Mouse (Mus musculus): ENCODE results near the gene Slc6a2. TPM values are rescaled to one million over a fixed set of nuclear protein-coding genes. Genes with fewer than 3 reads are reported as not detected.
A peak's percentile ranks its signal among the peaks of the same experiment; 100 is the strongest.

The Slc6a2 gene
- total RNA-seq (2021) = under 1 TPM; 0.34 to 0.52 TPM
- long read RNA-seq, experiment 1, partial matches to known transcripts = 0 of 1 reads
- long read RNA-seq, experiment 1, other reads (novel, unspliced or antisense) = 1 of 1 reads
- long read RNA-seq, experiment 2, full-length matches to known transcripts = 1 of 1 reads
- long read RNA-seq, experiment 2, partial matches to known transcripts = 0 of 1 reads
- long read RNA-seq, experiment 2, other reads (novel, unspliced or antisense) = 0 of 1 reads

DNA sequence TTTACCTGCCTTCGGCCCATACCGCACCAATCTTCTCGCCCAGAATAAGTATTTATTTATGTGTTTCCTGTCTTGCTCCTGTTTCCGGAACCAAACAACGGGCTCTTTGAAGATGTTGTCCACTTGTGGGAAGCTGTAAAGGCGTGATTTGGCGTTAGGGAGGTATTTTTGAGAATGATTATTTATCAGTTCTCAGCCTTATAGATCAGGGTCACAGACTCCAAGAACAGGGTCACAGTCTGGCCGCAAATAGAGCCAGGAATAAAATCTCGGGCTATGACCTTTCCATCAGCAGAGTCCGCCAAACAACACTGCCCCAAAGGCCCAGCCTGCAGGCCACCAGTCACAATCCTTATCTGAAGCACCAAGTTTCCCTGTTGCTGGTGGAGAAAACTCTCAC, at the start of gene Slc6a2:
Gene Slc6a2, plus strand, starts transcription at position 301 of the 400 bp plus-strand sequence.
- DNase-seq (ENCODE audit: low spot score) = no peak

GRCm38 (mm10) chr8:92911477-92911876, 48.4 kb upstream of the Slc6a2 start:
- no peak for DNase-seq (ENCODE audit: low spot score)

- peak; percentile 62 for DNase-seq (ENCODE audit: low spot score)
Observed at GRCm38 (mm10) chr8:92913396-92913795, 46.5 kb upstream of the Slc6a2 start.

DNA sequence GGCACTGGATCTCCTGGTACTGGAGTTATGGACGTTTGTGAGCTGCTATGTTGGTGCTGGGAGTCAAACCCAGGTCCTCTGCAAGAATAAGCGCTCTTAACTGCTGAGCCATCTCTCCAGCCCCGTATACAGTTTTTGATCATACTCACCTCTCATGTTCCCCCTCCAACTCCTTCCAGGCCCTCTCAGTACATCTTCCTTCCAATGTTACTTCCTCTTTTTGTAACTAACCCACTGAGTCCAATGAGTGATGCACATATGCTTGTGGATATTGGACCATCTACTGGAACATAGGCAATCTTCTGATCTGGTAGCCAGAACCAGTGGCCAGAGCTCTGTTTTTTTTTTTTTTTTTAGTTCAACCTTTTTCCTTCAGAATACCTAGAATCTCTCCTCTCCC, 43.8 kb upstream of the Slc6a2 start:
- DNase-seq (ENCODE audit: low spot score) = no peak

DNA sequence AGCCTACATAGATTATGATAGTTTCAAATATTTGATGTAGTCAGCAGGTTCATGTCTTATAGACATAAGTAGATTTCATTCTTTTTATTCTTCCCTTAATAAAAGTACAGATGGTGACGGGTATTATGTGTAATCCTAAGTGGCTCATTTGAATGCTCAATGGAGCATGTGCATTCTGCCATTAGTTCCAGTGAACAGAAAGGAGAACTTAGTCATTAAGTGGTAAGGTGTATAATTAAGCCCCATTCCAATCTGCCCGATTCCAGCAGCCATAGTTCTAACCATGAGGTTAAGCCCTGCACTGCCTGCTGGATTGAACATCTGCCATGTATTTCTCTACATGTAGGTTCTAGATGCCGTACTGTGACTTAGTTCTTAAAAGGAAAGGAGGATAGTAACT, 38.1 kb upstream of the Slc6a2 start:
- DNase-seq (ENCODE audit: low spot score) = no peak

DNA sequence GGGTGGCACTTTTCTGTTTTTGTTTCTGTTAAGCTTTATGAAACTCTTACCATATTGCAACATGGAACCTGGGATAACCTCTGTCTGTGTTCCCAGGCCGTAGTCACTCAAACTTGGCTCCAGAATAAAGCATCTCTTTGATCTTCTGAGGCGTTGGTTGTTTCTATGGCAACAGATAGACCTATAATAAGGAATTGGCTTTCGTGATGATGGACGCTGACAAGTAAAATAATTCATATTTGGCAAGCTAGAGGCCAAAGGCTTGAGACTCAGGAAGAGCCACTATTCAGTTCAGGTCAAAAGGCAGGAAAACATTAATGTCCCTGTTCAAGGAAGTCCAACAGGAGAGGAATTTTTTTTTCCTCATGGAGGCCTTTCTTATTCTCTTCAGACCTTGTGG, 30.9 kb upstream of the Slc6a2 start:
- DNase-seq (ENCODE audit: low spot score) = no peak

- DNase-seq (ENCODE audit: low spot score) = no peak
Observed at GRCm38 (mm10) chr8:92938056-92938455, 21.8 kb upstream of the Slc6a2 start.

DNA sequence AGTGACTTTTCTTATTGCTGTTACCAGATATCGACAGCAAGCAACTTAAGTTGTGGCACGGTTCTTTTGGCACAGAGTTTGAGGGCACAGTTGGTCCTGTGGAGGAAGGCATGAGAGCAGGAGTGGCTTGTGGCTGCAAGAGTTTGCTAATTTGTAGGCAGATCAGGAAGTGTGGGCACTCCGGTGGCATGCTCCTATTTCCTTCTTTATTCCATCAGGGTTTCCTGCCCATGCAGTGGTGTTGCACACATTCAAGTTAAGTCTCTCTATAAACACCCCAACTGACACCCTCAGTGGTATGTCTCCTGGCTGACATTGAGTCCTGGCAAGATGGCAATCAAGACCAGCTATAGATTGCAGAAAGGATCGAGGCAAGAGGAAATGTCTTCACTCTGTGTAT, 10.8 kb upstream of the Slc6a2 start:
- no peak for DNase-seq (ENCODE audit: low spot score)

- DNase-seq (ENCODE audit: low spot score) = no peak
Observed at GRCm38 (mm10) chr8:92950639-92951371, 9.1 kb upstream of the Slc6a2 start.

GRCm38 (mm10) chr8:92954044-92954443, 5.8 kb upstream of the Slc6a2 start:
- DNase-seq (ENCODE audit: low spot score) = no peak

GRCm38 (mm10) chr8:92960451-92960911, 602 bp downstream of the Slc6a2 start:
- no peak for DNase-seq (ENCODE audit: low spot score)

GRCm38 (mm10) chr8:92961088-92961487, 1.2 kb downstream of the Slc6a2 start:
- peak; percentile 15 for DNase-seq (ENCODE audit: low spot score)

- no peak for DNase-seq (ENCODE audit: low spot score)
Observed at GRCm38 (mm10) chr8:92964556-92964955, 4.7 kb downstream of the Slc6a2 start.

DNA sequence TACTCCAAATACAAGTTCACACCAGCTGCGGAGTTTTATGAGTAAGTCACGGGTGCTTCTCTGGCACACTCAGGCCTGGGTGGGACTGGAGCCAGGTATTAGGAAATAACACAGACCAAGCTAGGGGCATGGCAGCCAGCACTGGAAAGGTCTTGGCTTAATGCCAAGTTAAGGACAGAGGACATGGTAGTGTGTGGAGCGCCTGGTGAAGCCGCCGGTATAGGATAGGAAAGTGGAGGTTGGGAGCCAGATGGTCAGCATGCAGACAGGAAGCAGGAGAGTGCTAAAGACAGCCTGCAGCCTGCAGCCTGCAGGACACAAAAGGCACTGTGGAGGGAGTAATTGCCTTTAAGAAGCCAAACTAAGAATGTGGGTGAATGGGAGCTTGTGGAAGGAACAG, 13.1 kb downstream of the Slc6a2 start:
- DNase-seq (ENCODE audit: low spot score) = peak; percentile 77

GRCm38 (mm10) chr8:92976656-92977055, 16.8 kb downstream of the Slc6a2 start:
- DNase-seq (ENCODE audit: low spot score) = peak; percentile 20

DNA sequence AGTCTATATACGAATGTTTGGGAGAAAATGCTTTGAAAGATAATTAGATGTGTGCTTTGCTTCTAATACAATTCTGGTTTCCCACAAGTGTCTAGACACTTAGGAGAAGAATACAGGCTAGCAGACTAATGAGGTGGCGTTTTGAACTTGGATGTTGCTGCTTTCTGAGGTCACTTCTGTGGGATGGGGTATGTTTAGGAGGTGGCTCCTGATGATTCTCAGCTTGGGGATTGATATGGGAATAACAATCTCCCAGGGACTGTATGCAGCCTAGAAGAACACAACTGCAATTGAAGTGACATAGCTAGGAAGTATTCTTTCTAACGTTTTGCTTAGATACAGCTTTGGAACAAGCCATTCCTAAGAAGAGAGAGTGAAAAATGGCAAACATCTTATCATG, 22.6 kb downstream of the Slc6a2 start:
- DNase-seq (ENCODE audit: low spot score) = no peak

GRCm38 (mm10) chr8:92984376-92984775, 24.5 kb downstream of the Slc6a2 start:
- peak; percentile 42 for DNase-seq (ENCODE audit: low spot score)

GRCm38 (mm10) chr8:92996840-92997239, 37.0 kb downstream of the Slc6a2 start:
- DNase-seq (ENCODE audit: low spot score) = peak; percentile 32

- DNase-seq (ENCODE audit: low spot score) = peak; percentile 69
Observed at GRCm38 (mm10) chr8:92998600-92998999, 38.7 kb downstream of the Slc6a2 start.

- DNase-seq (ENCODE audit: low spot score) = peak; percentile 56
Observed at GRCm38 (mm10) chr8:93010286-93010685, 50.4 kb downstream of the Slc6a2 start.

- peak; percentile 80 for DNase-seq (ENCODE audit: low spot score)
Observed at GRCm38 (mm10) chr8:93011439-93011838, 51.6 kb downstream of the Slc6a2 start.

DNA sequence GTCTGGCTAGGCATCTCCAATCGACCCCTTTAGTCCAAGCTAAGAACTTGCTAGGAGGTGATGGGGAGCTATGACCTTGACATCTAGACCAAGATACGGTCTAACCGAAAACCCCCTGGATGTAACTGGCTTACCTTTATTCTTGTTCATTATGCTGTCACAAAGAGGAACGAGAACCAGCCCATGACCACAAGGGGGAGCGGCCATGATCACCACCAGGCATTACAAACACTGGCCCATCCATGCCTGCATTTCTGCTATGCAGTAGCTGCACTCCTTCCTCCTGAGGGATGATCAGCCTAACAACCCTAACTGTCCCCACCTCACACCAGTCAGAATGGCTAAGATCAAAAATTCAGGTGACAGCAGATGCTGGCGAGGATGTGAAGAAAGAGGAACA, 52.3 kb downstream of the Slc6a2 start:
- DNase-seq (ENCODE audit: low spot score) = no peak

GRCm38 (mm10) chr8:93014300-93014699, 54.4 kb downstream of the Slc6a2 start:
- no peak for DNase-seq (ENCODE audit: low spot score)

Measured in gastrocnemius, adult 18-20 months (tissue).